Mouse (Mus musculus): ENCODE measurements at regions not wholly inside any gene's neighbourhood (a gene's known extent, or its start where the extent isn't known, plus 50 kb on each side); places are given as distances from the start of the nearest gene placed in this dataset.

GRCm38 (mm10) chr10:111686585-111686984 lies 180.5 kb downstream of the Phlda1 start:
- no peak overlapping the region for H3K27ac ChIP-seq
- H3K4me3 ChIP-seq = no peak overlapping the region
- no peak for TF ChIP-seq CTCF (IDR thresholded peaks at IDR 0.05)
- DNase-seq (ENCODE audit: extremely low spot score in 1 of 2, low spot score in 2 of 2) = no peak
- intact Hi-C loops (cut with DNase I) = no loop called here

GRCm38 (mm10) chr10:111689587-111689986 lies 183.5 kb downstream of the Phlda1 start:
- no peak for TF ChIP-seq CTCF (IDR thresholded peaks at IDR 0.05)
- no peak for DNase-seq (ENCODE audit: extremely low spot score in 1 of 2, low spot score in 2 of 2)
- no peak overlapping the region for H3K27ac ChIP-seq
- intact Hi-C loops (cut with DNase I) = no loop called here
- H3K4me3 ChIP-seq = no peak overlapping the region

GRCm38 (mm10) chr10:111693762-111694161 lies 187.7 kb downstream of the Phlda1 start:
- Histone ChIP-seq H3K27ac (no peak overlapping the region), H3K4me3 (no peak overlapping the region)
- TF ChIP-seq CTCF (IDR thresholded peaks at IDR 0.05) = no peak
- no peak for DNase-seq (ENCODE audit: extremely low spot score in 1 of 2, low spot score in 2 of 2)
- intact Hi-C loops (cut with DNase I) = no loop called here

GRCm38 (mm10) chr10:111694227-111695200 lies 188.4 kb downstream of the Phlda1 start:
- no peak overlapping the region for H3K27ac ChIP-seq
- TF ChIP-seq CTCF (IDR thresholded peaks at IDR 0.05) = no peak
- no peak overlapping the region for H3K4me3 ChIP-seq
- DNase-seq (ENCODE audit: extremely low spot score in 1 of 2, low spot score in 2 of 2) = no peak
- intact Hi-C loops (cut with DNase I) = no loop called here

GRCm38 (mm10) chr10:111695918-111696760 lies 190.1 kb downstream of the Phlda1 start:
- no peak for DNase-seq (ENCODE audit: extremely low spot score in 1 of 2, low spot score in 2 of 2)
- no peak for TF ChIP-seq CTCF (IDR thresholded peaks at IDR 0.05)
- no peak overlapping the region for H3K27ac ChIP-seq
- intact Hi-C loops (cut with DNase I) = no loop called here
- no peak overlapping the region for H3K4me3 ChIP-seq

GRCm38 (mm10) chr10:111696987-111697386 lies 190.9 kb downstream of the Phlda1 start:
- DNase-seq (ENCODE audit: extremely low spot score in 1 of 2, low spot score in 2 of 2) = no peak
- no peak for TF ChIP-seq CTCF (IDR thresholded peaks at IDR 0.05)
- no peak overlapping the region for H3K4me3 ChIP-seq
- no peak overlapping the region for H3K27ac ChIP-seq
- intact Hi-C loops (cut with DNase I) = no loop called here

- Histone ChIP-seq H3K27ac (no peak overlapping the region), H3K4me3 (no peak overlapping the region)
- TF ChIP-seq CTCF (IDR thresholded peaks at IDR 0.05) = no peak
- intact Hi-C loops (cut with DNase I) = no loop called here
- no peak for DNase-seq (ENCODE audit: extremely low spot score in 1 of 2, low spot score in 2 of 2)
These were observed 193.7 kb downstream of the Phlda1 start for GRCm38 (mm10) chr10:111699557-111700508.

GRCm38 (mm10) chr10:111700570-111700969 lies 194.5 kb downstream of the Phlda1 start:
- TF ChIP-seq CTCF (IDR thresholded peaks at IDR 0.05) = no peak
- intact Hi-C loops (cut with DNase I) = no loop called here
- no peak overlapping the region for H3K27ac ChIP-seq

GRCm38 (mm10) chr10:111701138-111701537 lies 195.1 kb downstream of the Phlda1 start:
- intact Hi-C loops (cut with DNase I) = no loop called here
- H3K27ac ChIP-seq = no peak overlapping the region
- no peak for TF ChIP-seq CTCF (IDR thresholded peaks at IDR 0.05)

More at GRCm38 (mm10) chr10:111700570-111700969, 194.5 kb downstream of the Phlda1 start:
- no peak overlapping the region for H3K4me3 ChIP-seq
- DNase-seq (ENCODE audit: extremely low spot score in 1 of 2, low spot score in 2 of 2) = no peak

GRCm38 (mm10) chr10:111702435-111702834 lies 196.3 kb downstream of the Phlda1 start:
- no peak for TF ChIP-seq CTCF (IDR thresholded peaks at IDR 0.05)
- Histone ChIP-seq H3K4me3 (no peak overlapping the region), H3K27ac (no peak overlapping the region)
- no peak for DNase-seq (ENCODE audit: extremely low spot score in 1 of 2, low spot score in 2 of 2)
- intact Hi-C loops (cut with DNase I) = no loop called here

More at GRCm38 (mm10) chr10:111701138-111701537, 195.1 kb downstream of the Phlda1 start:
- no peak for DNase-seq (ENCODE audit: extremely low spot score in 1 of 2, low spot score in 2 of 2)
- no peak overlapping the region for H3K4me3 ChIP-seq

- intact Hi-C loops (cut with DNase I) = no loop called here
- no peak overlapping the region for H3K27ac ChIP-seq
- H3K4me3 ChIP-seq = no peak overlapping the region
- no peak for TF ChIP-seq CTCF (IDR thresholded peaks at IDR 0.05)
- DNase-seq (ENCODE audit: extremely low spot score in 1 of 2, low spot score in 2 of 2) = no peak
These were observed 197.4 kb downstream of the Phlda1 start for GRCm38 (mm10) chr10:111703447-111703846.

Measured in left cerebral cortex, adult 2 months (tissue).